Mouse (Mus musculus) CH12.LX (cell line): ENCODE data around the gene Arhgap28.

Source experiments
- BHLHE40 ChIP-seq: IDR thresholded peaks from 2 replicates; pipeline ENCODE4 v1.6.1; 2011; ENCODE audit warnings: mild to moderate bottlenecking, low read depth, low read length, improper control_type of control experiment
- CTCF ChIP-seq, 2 experiments: IDR thresholded peaks in 1 of 2; conservative IDR thresholded peaks in 1 of 2; 2 replicates each; pipeline ENCODE4 v1.5.1; 2011 to 2012; ENCODE audit warnings: low read depth in 2 of 2, low read length in 2 of 2, improper control_type of control experiment in 1 of 2, inconsistent platforms in 1 of 2, mild to moderate bottlenecking in 1 of 2, moderate library complexity in 1 of 2
- ELF1 ChIP-seq: IDR thresholded peaks from 2 replicates; pipeline ENCODE4 v1.6.1; 2014; ENCODE audit warnings: low read depth, mild to moderate bottlenecking, inconsistent platforms, low read length, improper control_type of control experiment
- EP300 ChIP-seq: IDR thresholded peaks from 2 replicates; pipeline ENCODE4 v1.6.1; 2011; ENCODE audit warnings: low read length, improper control_type of control experiment
- JUN ChIP-seq: IDR thresholded peaks from 2 replicates; pipeline ENCODE4 v1.6.1; 2011; ENCODE audit warnings: low read depth, mild to moderate bottlenecking, low read length, improper control_type of control experiment, moderate library complexity; ENCODE audit not compliant: insufficient read depth
- POLR2A ChIP-seq: IDR thresholded peaks from 2 replicates; pipeline ENCODE4 v1.6.1; 2011; ENCODE audit warnings: low read depth, mild to moderate bottlenecking, improper control_type of control experiment, low read length
- POLR2AphosphoS2 ChIP-seq: IDR thresholded peaks from 2 replicates; pipeline ENCODE4 v1.6.1; 2011; ENCODE audit warnings: low read depth, low read length, improper control_type of control experiment
- RAD21 ChIP-seq: IDR thresholded peaks from 2 replicates; pipeline ENCODE4 v1.6.1; 2011; ENCODE audit warnings: low read depth, mild to moderate bottlenecking, low read length, improper control_type of control experiment, moderate library complexity
- USF1 ChIP-seq: IDR thresholded peaks from 2 replicates; pipeline ENCODE4 v1.6.1; 2014; ENCODE audit warnings: low read depth, mild to moderate bottlenecking, inconsistent platforms, low read length, improper control_type of control experiment
- ZMIZ1 ChIP-seq: IDR thresholded peaks from 2 replicates; pipeline ENCODE4 v1.6.1; 2012; ENCODE audit warnings: low read depth, mild to moderate bottlenecking, inconsistent platforms, low read length, improper control_type of control experiment

DNA sequence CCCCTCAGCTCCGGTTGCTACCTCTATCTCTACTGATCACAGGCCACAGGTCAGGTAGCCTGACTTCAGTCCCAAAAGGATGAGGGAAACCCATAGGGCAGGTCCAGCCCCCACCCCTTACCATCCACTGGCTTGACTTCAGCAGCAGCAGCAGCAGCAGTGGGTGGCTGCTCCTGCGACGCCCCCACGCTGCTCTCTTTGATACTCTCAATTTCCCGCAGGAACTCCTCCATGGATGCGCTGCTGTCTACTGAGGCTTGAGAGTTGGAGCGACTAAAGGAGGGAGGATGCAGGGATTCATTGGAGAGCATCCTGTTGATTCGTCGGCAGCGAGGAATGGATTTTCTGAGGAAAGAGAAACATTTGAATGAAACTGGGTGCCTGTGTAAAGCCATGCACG is 102.8 kb downstream of the Arhgap28 start:
- TF ChIP-seq EP300 (no peak), POLR2A (no peak), CTCF (conservative IDR thresholded peaks at IDR 0.05 in 1 of 2, IDR thresholded peaks at IDR 0.05 in 1 of 2; ENCODE audit: low read depth in 2 of 2, low read length in 2 of 2) (no peak), USF1 (no peak), ELF1 (no peak), JUN (no peak), ZMIZ1 (no peak), BHLHE40 (no peak), RAD21 (no peak), POLR2AphosphoS2 (no peak)
